Mouse (Mus musculus) Patski (cell line): ENCODE results near the gene Ptprcap. TPM values are rescaled to one million over a fixed set of nuclear protein-coding genes. Genes with fewer than 3 reads are reported as not detected.

Experiments
- ATAC-seq: fragments of 100-300 bp; one replicate; pipeline ENCODE4 v1.8.0; 2021
- CTCF ChIA-PET: fragments of 350-600 bp; sonication (Branson Sonifier 250); formaldehyde crosslinking; loops from one replicate; lab custom pipeline; 2022; ENCODE audit warnings: inconsistent platforms; lab: Charles Lee
- POLR2A ChIA-PET: fragments of 350-600 bp; sonication (Branson Sonifier 250); formaldehyde crosslinking; loops from one replicate; lab custom pipeline; 2022; ENCODE audit warnings: antibody characterized with exemption, inconsistent platforms; lab: Charles Lee
- DNase-seq: peaks from one replicate; pipeline ENCODE4 v3.0.0-alpha.2; 2011; ENCODE audit warnings: low read depth, low spot score
- H3K27me3 ChIP-seq: fragments of 371-371 bp; one replicate; pipeline ENCODE4 v1.5.1; 2021
- CTCF ChIP-seq: fragments of 100-300 bp; IDR thresholded peaks from one replicate; pipeline ENCODE4 v1.5.1; 2021
- in situ Hi-C: fragments of 300-500 bp; cut with MboI; formaldehyde crosslinking; loops from 3 replicates; pipeline ENCODE4 v1.11.1; 2018; ENCODE audit warnings: low pct_unique_long_range_greater_than_20kb, mixed read lengths
- polyA plus RNA-seq: library from polyadenylated mRNA; unstranded; gene quantifications from one replicate; pipeline ENCODE4 v1.2.3, GENCODE M21; 2021

The Ptprcap gene
- polyA plus RNA-seq, 1 experiment from 2014 or later, result 0.62 TPM

- ChIA-PET POLR2A (interaction anchor here (0.8 to 1.4 kb wide), 5 partner anchors 18 to 48 kb away, joined by 3 to 5 read pairs (median 3); partner anchors contain the start of gene Ppp1ca), CTCF (interaction anchor here (1.4 kb wide), 1 partner anchor 11 kb away, joined by 3 read pairs; no protein-coding TSS in a partner anchor)
- DNase-seq (no peak), ATAC-seq (no peak)
- in situ Hi-C loops, result no loop called here
- no peaks in the 10 kb centered on the region for H3K27me3 ChIP-seq
- no peak for TF ChIP-seq CTCF
These were observed 766 bp upstream of the Ptprcap start for GRCm38 (mm10) chr19:4152445-4153231.

GRCm38 (mm10) chr19:4154437-4155222, 1.2 kb downstream of the Ptprcap start:
- no peaks in the 10 kb centered on the region for H3K27me3 ChIP-seq
- ChIA-PET CTCF (interaction anchor here (1.2 to 1.6 kb wide), 2 partner anchors 14 to 41 kb away, joined by 3 read pairs; no protein-coding TSS in a partner anchor), POLR2A (interaction anchor here (1.2 to 2.0 kb wide), 5 partner anchors 16 to 78 kb away, joined by 3 to 6 read pairs (median 5); partner anchors contain the start of gene Rad9a)
- in situ Hi-C loops, result no loop called here
- DNase-seq (no peak), ATAC-seq (no peak)
- no peak for TF ChIP-seq CTCF

GRCm38 (mm10) chr19:4155223-4156072, 2.0 kb downstream of the Ptprcap start:
- TF ChIP-seq CTCF, result no peak
- peak; percentile 70 for ATAC-seq
- CTCF ChIA-PET, result interaction anchor here (1.2 to 1.6 kb wide), 2 partner anchors 15 to 42 kb away, joined by 3 read pairs; no protein-coding TSS in a partner anchor
- POLR2A ChIA-PET, result interaction anchor here (1.2 to 2.0 kb wide), 4 partner anchors 15 to 77 kb away, joined by 3 to 6 read pairs (median 6); partner anchors contain the start of gene Rad9a
- no peaks in the 10 kb centered on the region for H3K27me3 ChIP-seq
- in situ Hi-C loops, result no loop called here
- no peak for DNase-seq

GRCm38 (mm10) chr19:4156073-4156579, 2.7 kb downstream of the Ptprcap start:
- POLR2A ChIA-PET, result interaction anchor here (1.5 to 2.0 kb wide), 2 partner anchors 14 to 27 kb away, joined by 6 read pairs; no protein-coding TSS in a partner anchor
- H3K27me3 ChIP-seq, result no peaks in the 10 kb centered on the region
- ATAC-seq (no peak), DNase-seq (no peak)
- TF ChIP-seq CTCF, result no peak
- CTCF ChIA-PET, result interaction anchor here (1.2 kb wide), 1 partner anchor 42 kb away, joined by 3 read pairs; no protein-coding TSS in a partner anchor
- in situ Hi-C loops, result no loop called here

- no peak for ATAC-seq
- no peaks in the 10 kb centered on the region for H3K27me3 ChIP-seq
- ChIA-PET CTCF (no interaction called here), POLR2A (interaction anchor here (2.0 kb wide), 1 partner anchor 28 kb away, joined by 6 read pairs; no protein-coding TSS in a partner anchor)
- TF ChIP-seq CTCF, result no peak
- DNase-seq, result no peak
- in situ Hi-C loops, result no loop called here
These were observed 3.4 kb downstream of the Ptprcap start for GRCm38 (mm10) chr19:4156771-4157170.

- POLR2A ChIA-PET, result interaction anchor here (1.2 to 1.7 kb wide), 2 partner anchors 11 to 37 kb away, joined by 3 to 4 read pairs; no protein-coding TSS in a partner anchor
- DNase-seq, result no peak
- no peaks in the 10 kb centered on the region for H3K27me3 ChIP-seq
- no peak for ATAC-seq
- CTCF ChIA-PET, result interaction anchor here (1.0 to 1.1 kb wide), 2 partner anchors 19 to 70 kb away, joined by 3 to 4 read pairs; no protein-coding TSS in a partner anchor
- in situ Hi-C loops, result no loop called here
- no peak for TF ChIP-seq CTCF
These were observed 5.6 kb downstream of the Ptprcap start for GRCm38 (mm10) chr19:4159049-4159448.

GRCm38 (mm10) chr19:4162646-4163542, 9.5 kb downstream of the Ptprcap start, which contains the start of gene Rps6kb2:
Rps6kb2 (minus strand) TSS chr19:4163354.
- ChIA-PET CTCF (no interaction called here), POLR2A (interaction anchor here (0.7 to 1.4 kb wide), 5 partner anchors 15 to 68 kb away, joined by 3 to 6 read pairs (median 3); no protein-coding TSS in a partner anchor)
- DNase-seq (peak; percentile 77), ATAC-seq (peak; percentile 75)
- in situ Hi-C loops, result no loop called here
- H3K27me3 ChIP-seq, result no peaks in the 10 kb centered on the region
- no peak for TF ChIP-seq CTCF

- POLR2A ChIA-PET, result interaction anchor here (0.7 to 1.4 kb wide), 5 partner anchors 15 to 68 kb away, joined by 3 to 6 read pairs (median 3); no protein-coding TSS in a partner anchor
- in situ Hi-C loops, result no loop called here
- no peak for TF ChIP-seq CTCF
- DNase-seq (no peak), ATAC-seq (no peak)
- CTCF ChIA-PET, result interaction anchor here (1.4 to 1.7 kb wide), 2 partner anchors 15 to 29 kb away, joined by 3 to 5 read pairs; partner anchors contain the start of gene Ppp1ca
- H3K27me3 ChIP-seq, result no peaks in the 10 kb centered on the region
These were observed 10.1 kb downstream of the Ptprcap start for GRCm38 (mm10) chr19:4163543-4163887.
